ENCODE assay signal across 8 mouse cellular contexts in the genomic region with DNA sequence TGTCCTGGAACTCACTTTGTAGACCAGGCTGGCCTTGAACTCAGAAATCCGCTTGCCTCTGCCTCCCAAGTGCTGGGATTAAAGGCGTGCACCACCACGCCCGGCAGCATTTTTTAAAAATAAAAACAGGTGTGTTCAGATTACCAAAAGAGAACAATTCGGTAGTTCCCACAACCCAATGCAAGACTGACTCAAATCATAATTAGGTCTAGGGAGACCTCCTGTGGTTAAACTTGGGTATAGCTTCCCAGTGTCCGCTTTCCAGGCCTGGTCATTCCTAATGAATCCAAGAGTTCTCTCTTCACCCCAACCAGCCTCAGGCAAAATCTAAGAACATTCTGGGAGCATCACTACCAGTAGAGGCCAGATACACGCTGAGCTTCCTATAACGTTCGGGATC. TPM values are rescaled to one million over a fixed set of nuclear protein-coding genes. Genes with fewer than 3 reads are reported as not detected.
A peak's percentile ranks its signal among the peaks of the same experiment; 100 is the strongest.
DNase-seq lines count a peak whose midpoint lies in the region; ATAC-seq lines count a peak whose summit lies in the region.

No protein-coding gene starts in this region.

- no peaks in the 10 kb centered on the region for H3K9me3 ChIP-seq in heart, embryonic 12.5 days (replicated peaks)

- H3K4me3 ChIP-seq in heart, embryonic 12.5 days: no peak overlapping the region

- no peak overlapping the region for H3K9ac ChIP-seq in heart, embryonic 12.5 days

- 0 out of 2 replicates have a peak, but pooled peaks cover under 1% of the 10 kb centered on the region for H3K4me1 ChIP-seq in heart, embryonic 12.5 days (replicated peaks)

- no peaks in the 10 kb centered on the region for H3K27me3 ChIP-seq in heart, embryonic 12.5 days (replicated peaks)

- 20% methylated on average over 9 of the region's 9 CpGs for WGBS in heart, embryonic 12.5 days

- no peak overlapping the region for H3K4me2 ChIP-seq in heart, embryonic 12.5 days

- DNase-seq in heart, adult 8-10 months (ENCODE audit: low spot score): peak; percentile 84
- peak; percentile 70 for DNase-seq in WW6 (ENCODE audit: low read depth, low spot score)
- DNase-seq in embryo, embryonic 11.5 days (ENCODE audit: low read depth, low spot score): peak; percentile 59
- DNase-seq in layer of hippocampus, adult 9-10 months (ENCODE audit: low spot score): peak; percentile 82
- peak; percentile 76 for DNase-seq in mesoderm, embryonic 11.5 days (ENCODE audit: low read depth, low spot score)
- peak; percentile 37 for DNase-seq in testis, postnatal 14 days (ENCODE audit: low spot score)

- H3K27ac ChIP-seq in heart, embryonic 12.5 days (ENCODE audit: poor library complexity, severe bottlenecking): no peak overlapping the region

- ATAC-seq in heart, embryonic 12.5 days (ENCODE audit: insufficient number of reproducible peaks, low FRiP score): no peak
- ATAC-seq in hematopoietic stem cell, adult 5-6 weeks (replicated peaks in 1 of 2; ENCODE audit: insufficient read depth in 1 of 2, low FRiP score in 2 of 2, low TSS enrichment in 1 of 2, low read depth in 1 of 2, poor library complexity in 2 of 2, severe bottlenecking in 2 of 2): peak; percentile 56 to 59; a peak in 3 of 4 replicates

- H3K36me3 ChIP-seq in heart, embryonic 12.5 days: no peaks in the 10 kb centered on the region

RNA-seq across cellular contexts. Expression of a gene that starts 17.0 kb away (rescaled TPM):
- total RNA-seq in heart, adult 8-10 months (2022): 10 to 100 TPM in 2 of 4 experiments, 1 to 10 TPM in 2; 8.2 to 15.7 (median 11.9) TPM
- polyA plus RNA-seq in heart, embryonic 12.5 days (2016; fragmentation: Nextera tagmentation; extraction: Ambion mirVana): 24.0 and 25.8 TPM in 2 replicates
- total RNA-seq in hematopoietic stem cell, adult 5-6 weeks (2017): 5.4 and 5.5 TPM in 2 replicates
